Mouse (Mus musculus) kidney, embryonic 16.5 days (tissue): ENCODE measurements around the gene Klf9. TPM values are rescaled to one million over a fixed set of nuclear protein-coding genes. Genes with fewer than 3 reads are reported as not detected.

Experiments
- ATAC-seq: fragments of 200-750 bp; cut with Nextera tagmentation; 2 replicates; pipeline ENCODE4 v1.8.0; 2017; ENCODE audit warnings: moderate TSS enrichment; ENCODE audit not compliant: low FRiP score, low TSS enrichment
- H3K27ac ChIP-seq: fragments of 300-500 bp; sonication (generic); 2 replicates; pipeline ENCODE4 v1.5.1; 2014; ENCODE audit warnings: low read length
- H3K27me3 ChIP-seq: fragments of 300-500 bp; sonication (generic); 2 replicates; pipeline ENCODE4 v1.6.1; 2014; ENCODE audit warnings: low read length, control low read depth, mixed read lengths; ENCODE audit not compliant: insufficient read depth
- H3K36me3 ChIP-seq: fragments of 300-500 bp; sonication (generic); 2 replicates; pipeline ENCODE4 v1.6.1; 2014; ENCODE audit warnings: low read length, control low read depth, mixed read lengths; ENCODE audit not compliant: insufficient read depth
- H3K4me1 ChIP-seq: fragments of 300-500 bp; sonication (generic); 2 replicates; pipeline ENCODE4 v1.6.1; 2014; ENCODE audit warnings: low read length, control low read depth, mixed read lengths; ENCODE audit not compliant: insufficient read depth
- H3K4me2 ChIP-seq: fragments of 300-500 bp; sonication (generic); replicated peaks from 2 replicates; pipeline ENCODE4 v1.6.1; 2014; ENCODE audit warnings: low read depth, low read length
- H3K4me3 ChIP-seq: fragments of 300-500 bp; sonication (generic); 2 replicates; pipeline ENCODE4 v1.5.1; 2014; ENCODE audit warnings: mild to moderate bottlenecking, low read length
- H3K9ac ChIP-seq: fragments of 300-500 bp; sonication (generic); replicated peaks from 2 replicates; pipeline ENCODE4 v1.6.1; 2014; ENCODE audit warnings: low read length
- H3K9me3 ChIP-seq: fragments of 300-500 bp; sonication (generic); 2 replicates; pipeline ENCODE4 v1.6.1; 2016; ENCODE audit warnings: low read length, control low read depth
- WGBS: fragments of 180-500 bp; shearing (Covaris S2); extraction: QIAGEN DNeasy Blood & Tissue Kit; methylation state at CpG from one replicate; pipeline ENCODE4 v1.1.7; 2014; 5-methylcytosine and 5-hydroxymethylcytosine counted together
- polyA plus RNA-seq: library from polyadenylated mRNA; unstranded; fragments of >200 nt; fragmentation: Nextera tagmentation; extraction: Ambion mirVana; gene quantifications from 2 replicates; pipeline ENCODE4 v1.2.1, GENCODE M21; 2015

The Klf9 gene
- polyA plus RNA-seq, 1 experiment from 2014 or later, result 6.5 TPM

DNA sequence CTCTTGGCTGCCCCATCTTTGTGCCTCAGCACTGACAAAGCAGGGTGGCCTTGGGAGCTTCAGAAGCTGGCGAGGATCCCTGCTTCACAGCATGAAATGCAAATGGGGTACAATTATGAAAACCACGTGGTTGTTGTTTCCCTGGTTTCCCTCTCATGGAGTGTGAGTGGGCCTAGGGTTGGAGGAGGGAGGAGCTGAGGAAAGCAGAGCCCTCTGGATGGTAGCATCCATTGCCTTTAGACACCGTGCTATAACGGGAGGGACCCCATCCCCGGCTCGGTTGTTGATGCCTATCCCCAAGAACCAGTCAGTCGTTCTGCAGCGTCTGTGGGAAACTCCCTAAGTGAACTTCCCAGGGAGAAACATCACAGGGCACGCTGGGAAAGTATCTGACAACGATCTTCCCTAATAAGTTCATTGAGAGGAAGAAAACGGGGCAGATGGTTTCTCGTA is 5.4 kb downstream of the Klf9 start:
- ATAC-seq, result no peak
- no peak overlapping the region for H3K4me3 ChIP-seq
- no peak overlapping the region for H3K9ac ChIP-seq
- H3K9me3 ChIP-seq, result no peaks in the 10 kb centered on the region
- H3K4me1 ChIP-seq, result peaks cover 8% of the 10 kb centered on the region
- H3K27ac ChIP-seq, result no peak overlapping the region; the same call in 1 of the 2 replicates
- H3K36me3 ChIP-seq, result no peaks in the 10 kb centered on the region
- H3K4me2 ChIP-seq, result no peak overlapping the region
- no peaks in the 10 kb centered on the region for H3K27me3 ChIP-seq
- WGBS, result 45% methylated on average over 12 of the region's 12 CpGs

DNA sequence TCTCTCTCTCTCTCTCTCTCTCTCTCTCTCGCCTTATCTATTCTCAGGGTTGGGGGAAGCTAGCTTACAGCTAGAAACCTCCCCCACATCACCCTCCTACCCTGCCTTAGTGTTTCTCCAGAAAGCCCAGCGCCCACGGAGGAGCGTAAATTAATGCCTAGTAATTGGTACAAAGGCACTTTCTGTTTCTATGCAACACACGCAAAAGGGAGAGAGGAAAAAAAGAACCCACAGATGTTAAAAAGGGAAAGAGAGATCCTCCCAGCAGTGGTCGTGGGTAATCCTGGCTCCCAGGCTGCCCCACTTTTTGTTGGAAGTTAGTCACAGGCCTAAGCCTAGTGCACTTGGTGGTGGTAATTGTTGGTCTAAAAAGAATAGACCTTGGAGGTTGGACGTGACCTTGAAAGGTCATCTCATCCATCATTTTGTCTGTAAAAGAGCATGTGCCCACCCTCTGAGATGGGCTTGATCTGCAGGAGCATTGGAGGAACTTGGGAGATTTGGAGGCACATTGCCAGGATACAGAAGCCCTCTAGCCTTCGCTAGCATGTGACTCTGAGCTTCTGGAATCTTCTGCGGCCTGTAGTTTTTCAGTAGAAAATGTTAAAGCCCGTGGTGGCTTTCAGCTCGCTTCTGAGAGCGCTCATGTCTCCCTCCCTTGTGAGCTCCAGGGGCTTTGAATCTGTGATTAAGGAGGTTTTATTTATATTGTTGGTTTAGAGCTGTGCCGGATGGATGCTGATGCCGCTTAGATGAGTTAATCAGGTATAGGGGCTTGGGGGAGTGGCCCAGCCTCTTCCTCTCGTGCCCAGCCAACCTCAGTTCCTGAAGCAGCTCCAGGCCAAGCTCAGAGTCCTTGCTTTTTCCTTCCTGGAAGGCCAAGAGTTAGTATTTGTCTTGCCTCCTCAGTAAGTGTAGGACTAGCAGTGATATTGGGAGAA is 6.3 kb downstream of the Klf9 start:
- H3K27ac ChIP-seq, result no peak overlapping the region
- no peak overlapping the region for H3K4me2 ChIP-seq
- H3K9ac ChIP-seq, result no peak overlapping the region
- H3K4me1 ChIP-seq, result peaks cover 15% of the 10 kb centered on the region
- H3K36me3 ChIP-seq, result no peaks in the 10 kb centered on the region
- no peaks in the 10 kb centered on the region for H3K9me3 ChIP-seq
- H3K27me3 ChIP-seq, result no peaks in the 10 kb centered on the region
- no peak overlapping the region for H3K4me3 ChIP-seq
- no peak for ATAC-seq
- WGBS, result 46% methylated on average over 15 of the region's 15 CpGs

DNA sequence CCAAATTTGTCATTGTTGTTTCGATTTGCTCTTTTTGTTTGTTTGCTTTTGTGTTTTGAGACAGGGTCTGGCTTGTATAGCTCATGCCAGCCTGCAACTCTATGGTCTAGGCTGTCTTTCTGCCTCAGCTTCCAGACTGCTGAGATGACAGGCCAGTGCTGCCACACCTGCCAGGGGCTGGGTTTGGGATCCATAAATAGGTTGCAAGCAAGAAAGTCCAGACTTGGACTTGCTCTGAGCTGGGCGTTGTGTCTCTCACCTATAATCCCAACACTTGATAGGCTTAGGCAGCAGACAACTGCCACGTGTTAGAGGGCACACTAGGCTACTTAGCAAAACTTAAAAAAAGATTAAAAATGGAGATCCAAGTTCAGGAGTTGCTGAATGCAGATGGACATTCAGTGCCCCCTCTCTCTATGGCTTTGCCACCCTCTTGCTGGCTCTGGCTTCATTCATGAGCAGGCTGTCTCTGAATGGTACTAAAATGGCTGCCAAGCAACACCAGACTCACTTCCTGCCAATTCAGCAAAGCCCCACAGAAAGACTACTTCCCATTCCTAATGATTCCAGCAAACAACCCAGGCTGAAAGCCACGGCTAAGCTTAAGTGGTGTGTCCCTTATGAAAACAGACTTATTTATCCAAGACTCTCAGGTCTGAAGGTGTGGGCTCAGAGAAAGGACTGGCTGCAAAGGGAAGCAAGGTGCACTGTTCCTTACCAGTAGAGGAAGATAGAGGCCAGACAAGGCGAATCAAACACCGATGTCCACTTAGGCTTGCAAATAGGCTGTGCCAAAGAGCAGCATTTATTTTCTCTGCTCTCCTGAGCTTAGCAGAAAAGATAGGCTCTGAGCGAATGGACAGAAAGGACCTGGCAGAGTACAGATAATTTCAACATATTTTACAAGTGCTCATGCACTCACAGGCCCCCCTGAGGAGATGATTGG is 8.7 kb downstream of the Klf9 start:
- H3K4me3 ChIP-seq, result no peak overlapping the region
- peaks cover 13% of the 10 kb centered on the region for H3K4me1 ChIP-seq
- no peak overlapping the region for H3K9ac ChIP-seq
- H3K4me2 ChIP-seq, result no peak overlapping the region
- 81% methylated on average over 7 of the region's 7 CpGs for WGBS
- no peak for ATAC-seq
- H3K27ac ChIP-seq, result no peak overlapping the region
- H3K27me3 ChIP-seq, result no peaks in the 10 kb centered on the region
- no peaks in the 10 kb centered on the region for H3K36me3 ChIP-seq
- H3K9me3 ChIP-seq, result no peaks in the 10 kb centered on the region

DNA sequence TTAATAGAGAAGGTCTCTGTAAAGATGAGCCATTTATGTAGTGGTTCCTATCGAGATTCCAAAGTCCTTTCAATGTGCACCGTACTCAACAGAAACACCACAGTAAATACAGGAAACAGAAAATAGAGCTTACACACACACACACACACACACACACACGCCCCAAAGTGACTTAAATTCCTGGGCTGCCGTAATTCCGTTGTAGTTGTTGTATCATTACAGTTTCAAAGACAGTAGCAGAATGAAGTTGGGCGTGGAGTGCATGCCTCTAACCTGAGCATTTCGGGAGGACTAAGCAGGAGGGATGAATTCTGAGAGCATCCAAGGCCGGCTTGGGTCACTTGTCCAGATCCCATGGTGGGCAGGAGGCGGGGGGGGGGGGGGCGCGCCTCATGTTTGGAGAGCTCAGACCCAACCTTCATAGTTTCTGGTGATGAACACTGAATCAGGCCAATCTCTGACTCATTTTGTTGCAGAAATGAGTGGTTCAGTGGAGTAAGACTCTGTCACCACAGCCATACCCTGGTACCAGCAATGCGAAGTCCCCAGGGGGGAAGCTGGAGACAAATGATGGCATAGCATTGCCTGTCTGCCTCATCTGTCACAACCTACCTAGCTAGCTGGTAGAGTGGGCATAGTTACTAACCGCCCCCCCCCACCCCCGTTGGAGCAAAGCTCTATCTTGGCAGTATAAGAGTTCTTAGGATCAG is 9.7 kb downstream of the Klf9 start:
- no peak overlapping the region for H3K9ac ChIP-seq
- peaks cover 13% of the 10 kb centered on the region for H3K4me1 ChIP-seq
- WGBS, result 81% methylated on average over 12 of the region's 14 CpGs
- H3K4me3 ChIP-seq, result no peak overlapping the region
- no peaks in the 10 kb centered on the region for H3K9me3 ChIP-seq
- no peak for ATAC-seq
- no peak overlapping the region for H3K4me2 ChIP-seq
- H3K36me3 ChIP-seq, result no peaks in the 10 kb centered on the region
- H3K27ac ChIP-seq, result no peak overlapping the region
- H3K27me3 ChIP-seq, result no peaks in the 10 kb centered on the region

DNA sequence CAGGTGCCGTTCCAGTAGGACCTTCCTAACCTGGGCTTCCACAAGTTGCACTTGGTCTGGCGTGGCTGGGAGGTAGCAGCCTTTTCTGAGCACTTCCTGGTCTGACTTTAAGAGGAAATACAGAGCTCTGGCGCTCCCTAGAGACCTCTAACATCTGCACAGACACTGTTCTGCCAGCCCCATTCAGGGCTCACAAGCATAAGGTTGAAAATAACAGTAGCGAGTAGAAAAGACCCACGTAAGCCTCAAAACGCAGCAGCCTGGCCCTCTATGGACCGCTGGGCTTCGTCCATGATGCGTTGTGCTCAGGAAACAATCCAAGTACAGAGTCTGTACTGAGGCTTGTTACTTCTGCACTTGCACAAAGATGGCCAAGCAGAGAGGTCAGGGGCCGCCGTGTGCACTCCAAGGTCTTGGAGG is 10.6 kb downstream of the Klf9 start:
- H3K4me2 ChIP-seq, result no peak overlapping the region
- 31% methylated on average over 11 of the region's 11 CpGs for WGBS

DNA sequence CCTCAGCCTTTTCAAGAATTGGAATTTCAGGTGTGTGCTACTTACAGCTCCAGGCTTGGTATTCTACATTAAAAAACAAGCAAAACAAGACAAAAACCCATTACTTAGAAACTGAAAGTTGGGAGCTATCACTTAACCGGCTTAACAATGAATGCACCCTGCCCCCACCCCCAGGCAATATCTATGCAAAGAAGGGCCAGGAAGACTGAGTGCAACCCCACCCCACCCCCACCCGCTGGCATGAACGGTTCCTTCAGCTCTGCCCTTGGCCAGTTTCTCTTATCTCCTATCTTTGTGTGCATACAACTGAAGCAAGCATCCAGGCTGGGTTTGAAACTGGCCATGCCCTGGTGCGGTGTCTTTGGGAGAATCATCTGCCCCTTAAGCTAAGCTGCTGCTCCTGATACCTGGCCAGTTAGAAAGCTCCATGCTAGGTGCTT is 11.2 kb downstream of the Klf9 start:
- Histone ChIP-seq H3K9me3 (no peaks in the 10 kb centered on the region), H3K4me2 (no peak overlapping the region), H3K27me3 (no peaks in the 10 kb centered on the region), H3K4me3 (no peak overlapping the region), H3K9ac (no peak overlapping the region), H3K36me3 (no peaks in the 10 kb centered on the region), H3K4me1 (peaks cover 9% of the 10 kb centered on the region), H3K27ac (no peak overlapping the region)
- 39% methylated on average over 4 of the region's 4 CpGs for WGBS
- no peak for ATAC-seq

More for the DNA sequence above, 10.6 kb downstream of the Klf9 start:
- Histone ChIP-seq H3K4me3 (no peak overlapping the region), H3K36me3 (no peaks in the 10 kb centered on the region), H3K4me1 (peaks cover 9% of the 10 kb centered on the region), H3K9ac (no peak overlapping the region; the same call in 1 of the 2 replicates), H3K27me3 (no peaks in the 10 kb centered on the region), H3K9me3 (no peaks in the 10 kb centered on the region), H3K27ac (no peak overlapping the region)
- ATAC-seq, result peak; percentile 73; the same call in 1 of the 2 replicates

DNA sequence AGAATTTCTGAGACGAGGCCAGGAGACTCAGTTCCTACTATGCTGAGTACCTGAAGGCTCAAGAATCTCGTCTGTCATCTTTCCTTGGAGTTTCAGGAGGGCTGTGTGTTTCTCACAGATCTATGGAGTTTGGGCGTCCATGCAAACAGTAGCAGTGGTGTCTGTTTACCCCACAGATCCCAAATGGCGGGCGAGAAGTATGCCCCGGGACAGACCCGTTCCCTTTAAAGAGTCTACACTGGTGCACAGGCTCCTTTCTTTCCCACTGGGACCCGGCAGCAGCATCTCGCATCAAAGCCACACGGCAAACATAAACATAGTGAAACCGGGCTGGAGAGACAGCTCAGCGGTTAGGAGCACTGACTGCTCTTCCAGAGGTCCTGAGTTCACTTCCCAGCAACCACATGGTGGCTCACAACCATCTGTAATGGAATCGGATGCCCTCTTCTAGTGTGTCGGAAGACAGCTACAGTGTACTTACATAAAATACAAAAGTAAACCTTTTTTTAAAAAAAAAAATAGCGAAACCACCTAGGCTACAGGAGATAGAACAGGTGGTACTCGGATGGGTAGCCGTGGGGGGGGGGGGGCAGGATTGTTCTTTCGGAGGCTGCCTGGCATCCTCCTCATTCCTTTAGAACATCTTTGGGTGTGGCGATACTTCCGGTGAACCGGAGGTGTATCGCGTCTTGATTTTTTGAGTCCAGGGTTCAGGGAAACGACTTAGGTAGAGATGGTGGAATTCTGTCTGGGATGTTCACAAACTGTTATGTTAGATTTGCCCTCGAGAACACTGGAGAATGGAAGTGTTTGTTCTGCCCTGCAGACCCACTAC is 12.0 kb downstream of the Klf9 start:
- ATAC-seq, result no peak
- 62% methylated on average over 25 of the region's 25 CpGs for WGBS
- Histone ChIP-seq H3K36me3 (no peaks in the 10 kb centered on the region), H3K9me3 (no peaks in the 10 kb centered on the region), H3K9ac (no peak overlapping the region), H3K4me3 (no peak overlapping the region), H3K4me1 (peaks cover 9% of the 10 kb centered on the region), H3K27me3 (no peaks in the 10 kb centered on the region), H3K27ac (no peak overlapping the region), H3K4me2 (no peak overlapping the region)

DNA sequence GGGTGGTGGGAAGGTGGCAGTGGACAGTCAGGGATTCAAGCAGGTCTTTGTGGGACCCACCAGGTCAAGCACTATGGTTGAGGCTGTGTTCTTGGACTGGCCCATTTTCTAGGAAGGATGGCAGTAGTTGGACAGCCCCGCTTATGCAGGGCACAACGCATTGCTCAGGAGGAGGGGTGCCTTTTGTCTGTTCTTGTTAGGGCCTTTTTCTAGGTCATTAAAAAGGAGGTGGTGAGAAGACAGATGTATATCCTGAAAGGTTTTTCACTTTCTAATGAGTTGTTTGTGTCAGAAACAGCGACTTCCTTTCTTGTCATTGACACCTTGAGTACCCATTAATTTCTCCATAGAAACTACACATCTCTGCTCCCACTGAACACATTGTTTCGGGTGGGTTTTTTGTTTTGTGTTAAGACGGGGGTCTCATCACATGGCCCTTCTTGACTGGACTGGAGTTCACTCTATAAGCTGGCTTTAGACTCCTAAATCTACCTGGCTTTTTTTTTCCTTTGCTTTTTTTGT is 12.6 kb downstream of the Klf9 start:
- 78% methylated on average over 5 of the region's 5 CpGs for WGBS
- Histone ChIP-seq H3K27me3 (no peaks in the 10 kb centered on the region), H3K4me3 (no peak overlapping the region), H3K27ac (no peak overlapping the region), H3K36me3 (no peaks in the 10 kb centered on the region), H3K4me2 (no peak overlapping the region), H3K9me3 (no peaks in the 10 kb centered on the region), H3K4me1 (peaks cover 9% of the 10 kb centered on the region), H3K9ac (no peak overlapping the region)
- no peak for ATAC-seq
